Mouse (Mus musculus): ENCODE data around the gene Ccdc63.

- TF ChIP-seq CTCF (conservative IDR thresholded peaks at IDR 0.05; ENCODE audit: low read length) (no peak), POU5F1 (IDR thresholded peaks at IDR 0.05; ENCODE audit: borderline replicate concordance, low read length) (no peak), NANOG (IDR thresholded peaks at IDR 0.05; ENCODE audit: borderline replicate concordance, low read length) (no peak)
Measured at GRCm38 (mm10) chr5:122168344-122169069, 27.9 kb upstream of the Ccdc63 start.
